Mouse (Mus musculus) ES-E14 (cell line): ENCODE data around the gene Rab1a.
"Not testable (repeated sequence)": the region's sequence is repeated elsewhere in the genome, so short reads cannot be mapped to it uniquely, and the experiment has no call there.

ENCODE experiments used
- MAFK ChIP-seq: IDR thresholded peaks from 2 replicates; pipeline ENCODE4 v1.6.1; 2014; ENCODE audit warnings: mild to moderate bottlenecking, low read depth, low read length, inconsistent platforms; ENCODE audit not compliant: insufficient read depth
- ZNF384 ChIP-seq: IDR thresholded peaks from 2 replicates; pipeline ENCODE4 v1.6.1; 2012; ENCODE audit warnings: low read depth, low read length, inconsistent platforms

- not testable (repeated sequence) for TF ChIP-seq MAFK
- TF ChIP-seq ZNF384, result peak; percentile 89
Observed at GRCm38 (mm10) chr11:20221671-20222070, 20.4 kb downstream of the Rab1a start.
